Mouse (Mus musculus) liver, adult (tissue): ENCODE data around the gene Rrp12.

Experiments used
- GATA4 ChIP-seq: IDR thresholded peaks from 2 replicates; pipeline ENCODE4 v1.6.1; 2014; ENCODE audit warnings: mild to moderate bottlenecking, low read length; ENCODE audit not compliant: insufficient replicate concordance

The Rrp12 gene

GRCm38 (mm10) chr19:41828941-41829340, 67.0 kb downstream of the Rrp12 start:
- TF ChIP-seq GATA4: no peak; the same call in 1 of the 2 replicates

GRCm38 (mm10) chr19:41826529-41826928, 69.4 kb downstream of the Rrp12 start:
- TF ChIP-seq GATA4: no peak

- TF ChIP-seq GATA4: no peak
Observed at GRCm38 (mm10) chr19:41824950-41825349, 71.0 kb downstream of the Rrp12 start.

GRCm38 (mm10) chr19:41822589-41822988, 73.4 kb downstream of the Rrp12 start:
- TF ChIP-seq GATA4: no peak

GRCm38 (mm10) chr19:41821436-41821835, 74.5 kb downstream of the Rrp12 start:
- no peak for TF ChIP-seq GATA4

- no peak for TF ChIP-seq GATA4
Observed at GRCm38 (mm10) chr19:41818749-41819148, 77.2 kb downstream of the Rrp12 start.

- TF ChIP-seq GATA4: no peak
Observed at GRCm38 (mm10) chr19:41817325-41817724, 78.6 kb downstream of the Rrp12 start.

GRCm38 (mm10) chr19:41816915-41817314, 79.1 kb downstream of the Rrp12 start:
- no peak for TF ChIP-seq GATA4

- no peak for TF ChIP-seq GATA4
Observed at GRCm38 (mm10) chr19:41816410-41816809, 79.6 kb downstream of the Rrp12 start.

GRCm38 (mm10) chr19:41813374-41813773, 82.6 kb downstream of the Rrp12 start:
- no peak for TF ChIP-seq GATA4
